Mouse (Mus musculus): ENCODE results near the gene 1110008P14Rik. TPM values are rescaled to one million over a fixed set of nuclear protein-coding genes. Genes with fewer than 3 reads are reported as not detected.

1110008P14Rik gene
- total and polyA plus RNA-seq, 3 experiments, result 24.3 to 32.4 (median 27.8) TPM

DNA sequence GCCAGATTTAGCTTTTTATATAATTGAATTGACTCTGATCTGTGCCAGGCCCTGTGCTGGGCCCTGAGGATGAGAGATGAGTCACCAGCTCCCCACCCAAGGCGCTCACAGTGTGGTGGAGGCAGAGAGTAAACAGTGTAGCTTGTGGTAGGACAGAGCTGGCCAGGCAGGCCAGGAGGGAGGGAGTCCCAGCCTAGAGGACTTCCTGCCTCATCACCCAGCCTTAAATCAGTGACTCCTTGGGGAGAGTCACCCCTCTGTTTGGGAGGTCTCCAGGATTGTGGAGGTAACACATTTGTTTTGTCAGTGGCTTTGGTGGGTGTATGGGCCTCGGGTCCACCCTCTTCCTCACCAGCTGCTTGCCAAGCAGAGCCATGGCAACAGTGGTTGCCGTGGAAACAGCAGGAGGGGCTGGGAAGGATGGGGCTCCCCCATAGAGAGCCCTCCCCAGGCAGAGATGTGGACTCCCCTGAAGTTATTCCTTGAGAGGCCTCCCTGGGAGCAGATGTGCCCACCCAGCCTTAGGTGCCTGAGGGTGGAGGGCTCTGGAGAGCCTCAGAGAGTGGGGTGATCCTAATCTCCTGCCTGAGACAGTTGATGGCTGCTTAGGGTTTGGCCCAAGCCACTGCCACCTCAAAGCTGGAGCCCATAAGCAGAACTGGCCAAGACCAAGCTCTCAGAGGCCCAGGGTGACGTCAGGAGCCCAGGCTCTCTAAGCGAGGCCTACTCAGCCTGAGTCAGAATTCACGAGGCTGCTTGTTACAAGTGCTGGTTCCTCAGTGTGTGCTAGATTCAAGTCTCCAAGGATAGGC lies 39.0 kb downstream of the 1110008P14Rik start:
- H3K27ac ChIP-seq (ENCODE audit: insufficient read depth, low read depth), result no peak overlapping the region
- H3K9ac ChIP-seq (ENCODE audit: insufficient read depth, low read depth), result no peak overlapping the region
- H3K79me2 ChIP-seq (replicated peaks; ENCODE audit: control insufficient read depth, extremely low read depth, insufficient read depth, poor library complexity, severe bottlenecking), result no peaks in the 10 kb centered on the region
- no peaks in the 10 kb centered on the region for H3K36me3 ChIP-seq (replicated peaks in 1 of 2; ENCODE audit: control insufficient read depth in 1 of 2, insufficient read depth in 1 of 2, low read length in 1 of 2)
- H3K4me2 ChIP-seq (ENCODE audit: insufficient read depth, low read depth, poor library complexity, severe bottlenecking), result no peak overlapping the region
- TF ChIP-seq CHD2 (IDR thresholded peaks at IDR 0.05; ENCODE audit: low read length) (no peak), IRF4 (IDR thresholded peaks at IDR 0.05; ENCODE audit: low read depth, low read length) (peak; percentile 43; the same call in 1 of the 2 replicates), ZMIZ1 (IDR thresholded peaks at IDR 0.05; ENCODE audit: low read depth, low read length) (no peak), UBTF (IDR thresholded peaks at IDR 0.05; ENCODE audit: low read depth, low read length) (no peak)
- no peak overlapping the region for H3K4me3 ChIP-seq (replicated peaks in 1 of 3; ENCODE audit: low read depth in 2 of 3, low read length in 2 of 3, poor library complexity in 1 of 3)
- H3K4me1 ChIP-seq (ENCODE audit: control insufficient read depth in 1 of 2, insufficient read depth in 2 of 2), result peaks cover 0 to 6% of the 10 kb centered on the region in 2 experiments; a peak in 2 of 4 replicates
- H3K9me3 ChIP-seq (replicated peaks; ENCODE audit: low read length), result peaks cover 6% of the 10 kb centered on the region
- dilution Hi-C loops (cut with MboI; ENCODE audit: extremely low pct_ligation_motif_present, extremely low pct_unique_long_range_greater_than_20kb, low sequenced_read_pairs), result no loop called here
- in situ Hi-C loops (cut with MboI; ENCODE audit: low pct_ligation_motif_present, low pct_unique_long_range_greater_than_20kb, low sequenced_read_pairs), result no loop called here
- peaks cover 77% of the 10 kb centered on the region for H3K27me3 ChIP-seq (replicated peaks)
- peak; percentile 42 for DNase-seq (ENCODE audit: extremely low read depth)

DNA sequence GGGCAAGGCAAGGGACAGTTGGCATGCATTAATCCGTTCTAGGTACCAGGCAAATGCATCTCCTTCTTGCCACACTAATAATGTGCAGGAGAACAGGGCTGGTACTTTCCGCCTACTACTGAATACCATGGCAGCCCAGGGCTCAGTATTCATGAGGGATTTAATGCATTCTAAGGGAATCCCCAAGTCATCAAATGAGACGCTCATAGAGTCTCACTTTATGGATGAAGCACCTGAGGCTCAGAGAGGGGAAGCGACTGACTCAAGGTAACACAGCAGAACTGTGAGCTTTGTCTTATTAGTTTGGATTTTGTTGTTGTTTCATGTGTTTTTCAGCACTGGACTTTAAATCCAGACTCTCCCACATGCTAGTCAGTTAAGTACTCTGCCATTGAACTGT lies 39.7 kb downstream of the 1110008P14Rik start:
- no peak for TF ChIP-seq NRF1 (IDR thresholded peaks at IDR 0.05; ENCODE audit: low read depth, low read length)
- TF ChIP-seq POLR2AphosphoS2 (IDR thresholded peaks at IDR 0.05; ENCODE audit: low read depth, low read length), result no peak
- no peak for TF ChIP-seq HCFC1 (IDR thresholded peaks at IDR 0.05; ENCODE audit: low read depth, low read length)
- TF ChIP-seq MAZ (IDR thresholded peaks at IDR 0.05; ENCODE audit: low read depth, low read length), result no peak
- no peak for TF ChIP-seq ZC3H11A (IDR thresholded peaks at IDR 0.05; ENCODE audit: low read depth, low read length)
- TF ChIP-seq NELFE (IDR thresholded peaks at IDR 0.05; ENCODE audit: low read depth, low read length), result no peak
- TF ChIP-seq MEF2A (IDR thresholded peaks at IDR 0.05; ENCODE audit: borderline replicate concordance, low read depth, low read length), result no peak
- TF ChIP-seq ZKSCAN1 (IDR thresholded peaks at IDR 0.05; ENCODE audit: borderline replicate concordance, low read depth, low read length), result no peak
- TF ChIP-seq KAT2A (IDR thresholded peaks at IDR 0.05; ENCODE audit: insufficient replicate concordance, low read length), result no peak
- no peak for TF ChIP-seq ZMIZ1 (IDR thresholded peaks at IDR 0.05; ENCODE audit: low read depth, low read length)
- TF ChIP-seq SIN3A (IDR thresholded peaks at IDR 0.05; ENCODE audit: low read length), result no peak
- no peak for TF ChIP-seq CTCF (conservative IDR thresholded peaks at IDR 0.05 in 1 of 2, IDR thresholded peaks at IDR 0.05 in 1 of 2; ENCODE audit: low read depth in 2 of 2, low read length in 2 of 2)
- no peak for TF ChIP-seq RCOR1 (conservative IDR thresholded peaks at IDR 0.05; ENCODE audit: low read depth, low read length)
- Histone ChIP-seq H3K9me3 (replicated peaks; ENCODE audit: low read length) (peaks cover 7% of the 10 kb centered on the region), H3K36me3 (replicated peaks in 1 of 2; ENCODE audit: control insufficient read depth in 1 of 2, insufficient read depth in 1 of 2, low read length in 1 of 2) (no peaks in the 10 kb centered on the region), H3K9ac (ENCODE audit: insufficient read depth, low read depth) (no peak overlapping the region), H3K4me3 (replicated peaks in 1 of 3; ENCODE audit: low read depth in 2 of 3, low read length in 2 of 3, poor library complexity in 1 of 3) (no peak overlapping the region), H3K27ac (ENCODE audit: insufficient read depth, low read depth) (no peak overlapping the region), H3K4me1 (ENCODE audit: control insufficient read depth in 1 of 2, insufficient read depth in 2 of 2) (peaks cover 0 to 6% of the 10 kb centered on the region in 2 experiments; a peak in 2 of 4 replicates), H3K27me3 (replicated peaks) (peaks cover 76% of the 10 kb centered on the region), H3K4me2 (ENCODE audit: insufficient read depth, low read depth, poor library complexity, severe bottlenecking) (no peak overlapping the region), H3K79me2 (replicated peaks; ENCODE audit: control insufficient read depth, extremely low read depth, insufficient read depth, poor library complexity, severe bottlenecking) (no peaks in the 10 kb centered on the region)
- in situ Hi-C loops (cut with MboI; ENCODE audit: low pct_ligation_motif_present, low pct_unique_long_range_greater_than_20kb, low sequenced_read_pairs) (no loop called here), dilution Hi-C loops (cut with MboI; ENCODE audit: extremely low pct_ligation_motif_present, extremely low pct_unique_long_range_greater_than_20kb, low sequenced_read_pairs) (no loop called here)
- DNase-seq (ENCODE audit: extremely low read depth), result no peak

All from CH12.LX (cell line).